Mouse (Mus musculus) bone marrow, adult 2 months (tissue): Measurements from ENCODE around the gene Pik3r5. TPM values are rescaled to one million over a fixed set of nuclear protein-coding genes. Genes with fewer than 3 reads are reported as not detected.

Experiments used
- H3K27ac ChIP-seq: fragments of 200-500 bp; 2 replicates; pipeline ENCODE4 v1.5.1; 2012; ENCODE audit warnings: low read depth, mild to moderate bottlenecking, control low read depth, inconsistent platforms, low read length; ENCODE audit not compliant: control insufficient read depth, poor library complexity, insufficient read depth
- H3K4me1 ChIP-seq: fragments of 200-500 bp; 2 replicates; pipeline ENCODE4 v1.6.1; 2011; ENCODE audit warnings: low read length; ENCODE audit not compliant: control insufficient read depth, insufficient read depth
- H3K4me3 ChIP-seq: fragments of 200-500 bp; replicated peaks from 2 replicates; pipeline ENCODE3; 2011; ENCODE audit warnings: mild to moderate bottlenecking, low read depth, low read length, control low read depth; ENCODE audit not compliant: control insufficient read depth
- CTCF ChIP-seq: fragments of 200-500 bp; IDR thresholded peaks from 2 replicates; pipeline ENCODE4 v1.5.1; 2011; ENCODE audit warnings: low read length, control low read depth; ENCODE audit not compliant: control insufficient read depth, insufficient read depth
- POLR2A ChIP-seq: fragments of 200-500 bp; IDR thresholded peaks from 2 replicates; pipeline ENCODE4 v1.6.1; 2011; ENCODE audit warnings: low read depth, mild to moderate bottlenecking, control low read depth, low read length, borderline replicate concordance; ENCODE audit not compliant: control insufficient read depth
- WGBS: fragments of 180-500 bp; shearing (Covaris S2); methylation state at CpG from one replicate; pipeline ENCODE4 v1.1.7; 2018; 5-methylcytosine and 5-hydroxymethylcytosine counted together
- polyA plus RNA-seq: library from polyadenylated mRNA; stranded (reverse); fragments of >200 nt; gene quantifications from 2 replicates; pipeline ENCODE4 v1.2.4, GENCODE M21; 2011; ENCODE audit warnings: low replicate concordance; ENCODE audit not compliant: missing spikeins, insufficient read depth, insufficient read length

The Pik3r5 gene
- polyA plus RNA-seq, 1 experiment, result 26.5 TPM

DNA sequence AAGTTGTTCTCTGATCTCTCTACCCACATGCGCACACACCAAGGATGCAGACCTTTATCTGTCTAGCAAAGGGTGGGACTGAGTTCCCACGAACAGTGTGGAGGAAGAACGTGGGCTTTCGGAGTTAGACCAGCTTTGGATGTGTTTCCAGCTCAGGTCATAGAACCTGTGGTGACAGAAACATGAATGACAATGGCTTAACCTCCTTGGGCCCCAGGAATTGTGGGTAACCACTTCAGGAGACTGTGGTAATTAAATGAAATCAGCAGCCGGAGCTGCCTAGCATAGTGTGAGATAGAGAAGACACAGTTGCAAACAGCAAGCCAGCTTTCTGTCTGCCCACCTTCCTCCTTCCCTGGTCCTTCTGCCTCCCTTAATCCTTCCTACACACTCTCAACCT is 32.3 kb downstream of the Pik3r5 start:
- TF ChIP-seq POLR2A, result no peak
- TF ChIP-seq CTCF, result no peak
- Histone ChIP-seq H3K27ac (no peak overlapping the region), H3K4me1 (no peaks in the 10 kb centered on the region), H3K4me3 (no peak overlapping the region)
- WGBS, result 58% methylated on average over 5 of the region's 5 CpGs

DNA sequence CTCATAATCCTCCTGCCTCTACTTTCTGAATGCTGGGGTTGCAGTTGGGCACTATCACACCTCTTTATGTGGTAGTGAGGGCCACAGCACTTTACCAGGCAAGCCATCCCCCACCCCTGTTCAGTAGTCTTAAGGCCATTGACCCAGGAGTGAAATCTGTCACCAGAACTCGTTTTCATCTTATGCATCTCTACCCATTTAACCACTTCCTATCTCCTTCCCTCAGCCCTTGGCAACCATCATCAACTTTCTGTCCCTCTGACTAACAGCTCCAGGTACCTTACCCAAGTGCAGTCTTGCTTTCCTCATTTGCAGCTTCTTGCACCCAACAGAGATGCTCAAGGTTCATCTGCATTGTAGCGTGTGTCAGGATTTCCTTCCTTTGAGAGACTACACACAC is 33.2 kb downstream of the Pik3r5 start:
- TF ChIP-seq POLR2A, result no peak
- no peak for TF ChIP-seq CTCF
- Histone ChIP-seq H3K4me3 (no peak overlapping the region), H3K27ac (no peak overlapping the region), H3K4me1 (no peaks in the 10 kb centered on the region)
- WGBS, result 40% methylated on average over 2 of the region's 2 CpGs

DNA sequence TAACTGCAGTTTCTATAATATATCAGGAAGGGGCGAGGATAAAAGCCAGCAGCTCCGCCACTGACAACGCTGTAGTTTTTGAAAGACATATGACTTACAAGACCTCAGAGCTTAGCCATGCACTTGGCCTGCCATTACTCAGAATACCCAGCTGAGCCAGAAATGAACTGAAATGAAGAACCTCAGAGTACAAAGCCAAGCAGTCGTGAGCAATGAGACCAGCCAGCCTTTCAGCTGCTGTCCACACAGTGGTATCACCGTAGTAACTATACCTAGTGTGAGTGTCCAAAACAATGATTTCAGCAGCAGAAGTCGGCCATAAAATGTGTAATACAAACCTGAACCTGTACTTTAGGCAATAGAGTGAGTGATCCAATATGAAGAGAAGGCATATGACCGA is 35.5 kb downstream of the Pik3r5 start:
- TF ChIP-seq POLR2A (no peak), CTCF (no peak)
- WGBS, result 80% methylated on average over 7 of the region's 7 CpGs
- no peaks in the 10 kb centered on the region for H3K4me1 ChIP-seq

DNA sequence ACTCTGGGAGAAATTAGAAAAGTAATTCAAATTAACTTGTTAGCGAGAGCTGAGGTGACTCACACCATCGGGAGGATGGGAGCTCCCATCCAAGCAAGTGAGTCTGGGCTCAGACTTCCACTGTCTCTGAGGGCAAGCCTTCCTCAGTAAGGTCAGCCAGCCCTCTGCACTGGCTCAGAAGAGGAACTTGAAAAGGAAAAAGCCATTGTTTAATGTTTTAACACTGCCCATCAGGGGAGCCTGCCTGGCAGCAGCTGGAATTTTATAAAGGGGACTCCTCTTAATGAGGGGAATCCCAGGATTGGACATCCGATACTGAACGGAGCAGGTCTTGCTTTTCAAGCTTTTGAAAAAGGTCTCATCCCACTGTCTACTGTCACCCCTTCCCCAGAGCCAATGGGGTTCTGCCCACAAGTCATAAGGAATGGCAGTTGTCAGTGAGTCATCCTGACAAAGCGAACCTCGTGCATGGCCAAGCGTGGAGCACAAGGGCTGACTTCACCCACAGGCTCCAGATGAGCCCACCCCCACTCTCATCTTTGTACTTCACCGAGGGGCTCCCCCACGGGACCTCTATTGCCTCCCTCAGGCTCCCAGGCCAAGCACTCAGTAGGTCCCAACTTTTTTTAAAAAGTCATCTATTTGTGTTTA is 36.2 kb downstream of the Pik3r5 start:
- TF ChIP-seq CTCF (no peak), POLR2A (no peak)
- Histone ChIP-seq H3K4me3 (no peak overlapping the region), H3K4me1 (no peaks in the 10 kb centered on the region), H3K27ac (no peak overlapping the region)
- WGBS, result 67% methylated on average over 9 of the region's 9 CpGs

More for the DNA sequence above, 35.5 kb downstream of the Pik3r5 start:
- H3K27ac ChIP-seq, result no peak overlapping the region
- H3K4me3 ChIP-seq, result no peak overlapping the region

DNA sequence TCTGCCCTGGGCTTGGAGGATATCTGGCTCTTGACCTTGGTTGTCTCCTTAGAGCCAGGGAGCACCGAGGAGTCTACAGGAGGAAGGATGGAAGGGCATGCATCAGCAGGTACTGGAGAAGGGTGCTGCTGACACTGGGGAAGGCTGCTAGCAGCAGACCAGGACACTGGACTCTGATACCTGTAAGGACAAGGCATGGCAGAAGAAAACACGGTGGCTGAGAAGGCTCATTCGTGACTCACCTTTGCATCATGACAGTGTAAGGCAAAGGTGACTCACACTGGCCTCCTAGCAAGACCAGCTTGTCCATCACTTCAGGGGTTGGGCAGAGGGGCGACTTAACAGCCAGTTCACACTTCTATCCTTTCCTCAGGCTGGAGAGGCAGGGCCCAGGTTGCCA is 37.0 kb downstream of the Pik3r5 start:
- no peak for TF ChIP-seq CTCF
- TF ChIP-seq POLR2A, result no peak
- 81% methylated on average over 4 of the region's 4 CpGs for WGBS
- no peak overlapping the region for H3K27ac ChIP-seq
- H3K4me3 ChIP-seq, result no peak overlapping the region
- H3K4me1 ChIP-seq, result no peaks in the 10 kb centered on the region

DNA sequence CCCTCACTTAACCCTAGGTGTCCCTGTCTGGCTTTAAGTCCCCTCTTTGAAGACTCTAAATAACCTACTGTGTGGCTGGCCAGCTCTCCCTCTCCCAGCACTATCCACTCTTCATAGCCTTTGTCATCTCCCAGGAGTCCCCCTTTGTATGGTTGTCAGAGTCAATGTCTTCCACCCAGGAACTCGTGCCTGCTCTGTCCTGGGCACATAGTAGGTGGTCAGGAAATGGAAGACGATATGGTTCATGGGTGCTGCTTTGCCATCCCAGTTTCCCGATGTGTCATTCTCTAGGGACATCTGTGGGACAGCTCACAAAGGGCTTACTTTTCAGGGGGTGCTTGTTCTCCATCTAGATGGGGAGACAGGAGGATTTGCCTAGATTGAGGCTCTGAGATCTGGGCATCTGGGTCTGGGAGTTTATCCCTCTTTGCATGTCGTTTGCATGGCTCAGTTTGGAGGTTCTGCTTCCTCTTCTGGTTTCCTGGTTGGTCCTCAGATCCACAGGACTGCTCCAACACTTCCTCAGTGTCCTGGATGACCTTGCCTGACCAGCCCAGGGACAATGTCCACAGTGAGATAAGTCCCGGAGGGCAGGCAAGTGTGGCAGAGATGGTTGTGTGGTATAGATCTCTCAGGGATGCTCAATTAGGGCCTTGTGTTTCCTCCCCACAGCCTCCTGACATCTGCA is 40.4 kb downstream of the Pik3r5 start:
- TF ChIP-seq CTCF, result no peak
- TF ChIP-seq POLR2A, result no peak
- Histone ChIP-seq H3K4me3 (no peak overlapping the region), H3K27ac (no peak overlapping the region), H3K4me1 (no peaks in the 10 kb centered on the region)
- 68% methylated on average over 5 of the region's 5 CpGs for WGBS

DNA sequence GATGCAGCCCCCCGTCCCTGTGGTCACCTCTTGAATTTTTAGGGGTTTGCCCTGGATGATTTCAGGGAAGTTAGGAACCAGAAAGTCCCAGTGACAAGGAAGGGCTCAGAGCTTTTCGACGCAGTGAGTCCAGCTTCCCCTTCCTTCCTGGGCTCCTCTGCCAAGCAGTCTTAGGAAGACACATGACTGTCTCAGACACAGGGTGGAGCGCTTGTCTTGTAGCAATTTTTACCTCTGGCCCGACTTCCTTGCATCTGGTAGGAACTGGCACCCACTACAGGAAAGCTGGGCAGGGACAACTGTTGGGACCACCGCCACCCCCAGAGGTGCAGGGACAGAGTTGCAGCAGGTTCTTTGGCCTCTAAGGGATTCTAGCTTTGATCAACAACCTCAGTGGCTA is 42.7 kb downstream of the Pik3r5 start:
- Histone ChIP-seq H3K27ac (no peak overlapping the region), H3K4me3 (no peak overlapping the region), H3K4me1 (no peaks in the 10 kb centered on the region)
- WGBS, result 57% methylated on average over 6 of the region's 6 CpGs
- TF ChIP-seq POLR2A, result no peak
- TF ChIP-seq CTCF, result no peak

DNA sequence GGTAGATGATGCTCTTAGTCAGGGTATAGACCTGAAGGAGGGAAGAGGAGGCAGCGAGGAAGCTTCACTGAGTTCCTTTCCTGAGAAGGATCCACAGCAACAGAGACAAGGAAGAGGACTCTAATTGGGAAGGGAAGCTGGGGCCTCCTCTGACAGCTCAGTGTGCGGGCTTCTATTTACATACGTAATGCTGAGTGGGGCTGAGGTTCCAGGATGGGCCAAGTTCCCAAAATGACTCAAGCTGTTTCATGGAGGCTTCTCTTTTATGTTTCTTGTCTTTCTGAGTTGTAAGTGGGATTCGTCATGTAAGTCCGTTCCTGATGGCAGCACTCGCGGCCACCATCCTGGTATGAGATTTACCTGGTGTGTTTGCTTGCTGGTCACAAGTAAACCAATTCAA is 43.8 kb downstream of the Pik3r5 start:
- Histone ChIP-seq H3K27ac (no peak overlapping the region), H3K4me3 (no peak overlapping the region), H3K4me1 (no peaks in the 10 kb centered on the region)
- TF ChIP-seq CTCF (no peak), POLR2A (no peak)
- WGBS, result 85% methylated on average over 7 of the region's 7 CpGs
